Mouse (Mus musculus) forebrain, embryonic 14.5 days (tissue): ENCODE results near the gene Prickle1. TPM values are rescaled to one million over a fixed set of nuclear protein-coding genes. Genes with fewer than 3 reads are reported as not detected.

ENCODE experiments used
- ATAC-seq: fragments of 200-750 bp; cut with Nextera tagmentation; 2 replicates; pipeline ENCODE4 v1.8.0; 2017; ENCODE audit warnings: mild to moderate bottlenecking, moderate library complexity
- DNase-seq: peaks from one replicate; pipeline ENCODE4 v3.0.0-alpha.2; 2015; ENCODE audit warnings: low spot score
- H3K27ac ChIP-seq: fragments of 300-500 bp; sonication (generic); 2 replicates; pipeline ENCODE4 v1.5.1; 2014; ENCODE audit warnings: low read depth, mild to moderate bottlenecking, control low read depth, low read length, moderate library complexity
- H3K27me3 ChIP-seq: fragments of 300-500 bp; sonication (generic); replicated peaks from 2 replicates; pipeline ENCODE4 v1.6.1; 2014; ENCODE audit warnings: low read length, control low read depth, mixed read lengths; ENCODE audit not compliant: control insufficient read depth, insufficient read depth
- H3K36me3 ChIP-seq: fragments of 300-500 bp; sonication (generic); 2 replicates; pipeline ENCODE4 v1.6.1; 2014; ENCODE audit warnings: low read length, control low read depth; ENCODE audit not compliant: control insufficient read depth, insufficient read depth
- H3K4me1 ChIP-seq: fragments of 300-500 bp; sonication (generic); 2 replicates; pipeline ENCODE4 v1.6.1; 2014; ENCODE audit warnings: antibody characterized with exemption, low read length, control low read depth; ENCODE audit not compliant: control insufficient read depth, insufficient read depth
- H3K4me2 ChIP-seq: fragments of 300-500 bp; sonication (generic); 2 replicates; pipeline ENCODE4 v1.6.1; 2014; ENCODE audit warnings: mild to moderate bottlenecking, control low read depth, low read length
- H3K4me3 ChIP-seq: fragments of 300-500 bp; sonication (generic); 2 replicates; pipeline ENCODE4 v1.5.1; 2014; ENCODE audit warnings: low read depth, low read length, control low read depth
- H3K9ac ChIP-seq: fragments of 300-500 bp; sonication (generic); 2 replicates; pipeline ENCODE4 v1.6.1; 2014; ENCODE audit warnings: mild to moderate bottlenecking, low read length, control low read depth, moderate library complexity
- H3K9me3 ChIP-seq: fragments of 300-500 bp; sonication (generic); replicated peaks from 2 replicates; pipeline ENCODE4 v1.6.1; 2016; ENCODE audit warnings: low read length, control low read depth, mixed read lengths; ENCODE audit not compliant: control insufficient read depth
- WGBS: fragments of 180-500 bp; shearing (Covaris S2); extraction: QIAGEN DNeasy Blood & Tissue Kit; methylation state at CpG from one replicate; pipeline ENCODE4 v1.1.7; 2014; 5-methylcytosine and 5-hydroxymethylcytosine counted together
- polyA plus RNA-seq: library from polyadenylated mRNA; unstranded; fragments of >200 nt; fragmentation: Nextera tagmentation; extraction: Ambion mirVana; gene quantifications from 2 replicates; pipeline ENCODE4 v1.2.1, GENCODE M21; 2014

The Prickle1 gene
- polyA plus RNA-seq, 1 experiment from 2014 or later: 11.0 TPM

DNA sequence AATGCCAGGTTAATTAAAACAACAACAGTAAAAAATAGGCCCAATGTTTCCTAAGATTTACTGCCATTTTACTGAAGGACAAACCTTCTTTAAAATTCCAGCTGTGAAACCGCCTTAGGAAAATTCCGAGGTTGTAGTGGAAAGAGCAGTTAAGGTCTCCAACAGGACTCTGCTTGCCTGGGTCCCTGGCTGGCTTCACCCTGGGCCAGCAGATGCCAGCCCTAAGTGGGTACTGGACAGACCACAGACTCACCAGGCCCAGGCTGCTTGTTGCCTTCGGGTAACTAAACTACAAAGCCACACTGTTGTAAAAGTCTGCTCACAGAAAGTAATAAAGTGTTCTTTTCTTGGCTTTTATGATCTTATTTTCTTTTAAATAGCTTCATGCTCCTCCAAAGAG is 26.8 kb downstream of the Prickle1 start:
- Histone ChIP-seq H3K4me3 (no peak overlapping the region), H3K9ac (no peak overlapping the region)
- WGBS: 70% methylated on average over 3 of the region's 3 CpGs

DNA sequence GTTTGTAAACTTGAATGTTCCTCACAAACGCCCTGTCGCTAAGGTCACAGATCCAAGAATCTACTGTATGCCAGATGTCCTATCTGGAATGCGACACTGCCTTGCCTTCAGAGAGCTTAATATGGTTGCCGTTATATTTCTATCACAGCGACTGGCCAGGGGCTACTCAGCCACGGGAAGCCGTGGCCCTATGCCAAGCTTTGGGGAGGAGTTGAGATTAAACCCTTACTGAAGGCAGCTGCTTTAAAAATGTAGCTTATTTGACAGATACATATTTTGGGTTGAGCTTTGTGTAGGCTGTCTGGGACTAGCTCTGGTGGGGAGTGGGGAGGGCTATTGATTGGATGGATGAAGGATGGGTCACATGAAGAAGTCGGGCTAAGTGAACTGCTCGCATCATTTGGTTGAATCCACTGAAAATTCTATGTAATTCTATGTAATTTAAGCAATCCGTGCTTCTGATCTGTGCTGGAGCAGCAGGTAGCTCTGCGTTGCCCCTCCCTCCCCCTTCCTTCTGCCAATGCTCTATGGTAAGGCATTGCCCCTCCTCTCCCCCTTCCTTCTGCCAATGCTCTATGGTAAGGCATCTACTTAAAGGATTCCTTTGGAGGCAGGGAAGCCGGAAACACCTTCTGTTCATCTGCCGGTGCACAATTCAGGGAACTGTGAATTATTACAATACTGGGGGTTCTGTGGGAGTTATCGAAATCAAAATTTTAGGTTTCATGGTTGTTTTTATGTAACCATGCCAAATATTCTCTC is 28.0 kb downstream of the Prickle1 start:
- no peak overlapping the region for H3K4me2 ChIP-seq
- peak; percentile 84; the same call in 1 of the 2 replicates for ATAC-seq
- no peak overlapping the region for H3K9ac ChIP-seq
- no peak overlapping the region for H3K27ac ChIP-seq
- no peak overlapping the region for H3K4me3 ChIP-seq
- WGBS: 67% methylated on average over 14 of the region's 14 CpGs
- H3K9me3 ChIP-seq: no peaks in the 10 kb centered on the region
- H3K4me1 ChIP-seq: peaks cover 6% of the 10 kb centered on the region; the same call in 1 of the 2 replicates
- no peaks in the 10 kb centered on the region for H3K36me3 ChIP-seq
- no peaks in the 10 kb centered on the region for H3K27me3 ChIP-seq
- DNase-seq: peak; percentile 69

More for the DNA sequence above, 26.8 kb downstream of the Prickle1 start:
- no peaks in the 10 kb centered on the region for H3K36me3 ChIP-seq
- peaks cover 6% of the 10 kb centered on the region; the same call in 1 of the 2 replicates for H3K4me1 ChIP-seq
- no peaks in the 10 kb centered on the region for H3K9me3 ChIP-seq
- DNase-seq: no peak
- no peaks in the 10 kb centered on the region for H3K27me3 ChIP-seq
- no peak for ATAC-seq
- H3K4me2 ChIP-seq: no peak overlapping the region
- H3K27ac ChIP-seq: no peak overlapping the region

DNA sequence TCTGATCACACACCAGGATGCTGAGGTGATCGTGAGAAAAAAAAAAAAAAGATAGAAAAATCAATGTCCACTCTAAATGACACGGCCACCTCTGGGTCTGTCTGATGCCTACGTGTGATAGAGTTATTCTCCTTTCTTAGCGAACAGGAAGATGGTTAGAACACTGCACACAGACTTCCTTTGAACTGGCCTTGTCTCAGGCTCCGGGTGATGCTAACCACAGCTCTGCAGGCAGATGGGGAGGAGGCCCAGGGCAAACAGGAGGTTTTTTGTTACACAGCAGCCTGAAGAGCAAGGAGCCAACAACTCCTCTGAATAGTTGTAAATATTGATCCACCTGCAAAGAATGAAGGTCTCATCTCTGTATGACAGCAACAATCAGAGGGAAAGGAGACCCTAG is 32.2 kb downstream of the Prickle1 start:
- no peak for DNase-seq
- no peak for ATAC-seq
- WGBS: 76% methylated on average over 5 of the region's 5 CpGs

DNA sequence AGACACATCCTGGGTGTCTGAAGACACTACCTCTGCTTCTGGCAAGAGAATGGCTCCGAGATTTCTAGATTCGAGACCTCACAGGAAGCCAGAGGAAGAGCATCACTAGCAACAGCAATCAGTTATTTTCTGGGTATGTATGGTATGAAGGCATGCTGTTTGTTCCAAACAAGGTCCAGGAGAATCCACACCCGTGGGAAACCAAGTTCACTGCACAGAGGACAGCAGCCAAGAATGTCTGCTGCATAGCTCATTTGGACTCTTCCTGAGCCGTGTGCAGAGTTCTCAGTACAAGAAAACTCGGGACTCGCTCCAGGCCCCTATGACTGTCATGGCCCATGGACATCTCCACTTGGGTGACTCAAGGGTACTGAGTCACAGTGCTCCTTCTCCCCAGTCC is 34.2 kb downstream of the Prickle1 start:
- Histone ChIP-seq H3K4me2 (no peak overlapping the region), H3K36me3 (no peaks in the 10 kb centered on the region), H3K4me1 (no peaks in the 10 kb centered on the region), H3K4me3 (no peak overlapping the region), H3K27me3 (no peaks in the 10 kb centered on the region), H3K9ac (no peak overlapping the region), H3K9me3 (no peaks in the 10 kb centered on the region), H3K27ac (no peak overlapping the region)
- no peak for ATAC-seq
- no peak for DNase-seq
- 86% methylated on average over 6 of the region's 6 CpGs for WGBS

More for the DNA sequence above, 32.2 kb downstream of the Prickle1 start:
- Histone ChIP-seq H3K4me1 (peaks cover 6% of the 10 kb centered on the region; the same call in 1 of the 2 replicates), H3K9ac (no peak overlapping the region), H3K4me3 (no peak overlapping the region), H3K36me3 (no peaks in the 10 kb centered on the region), H3K4me2 (no peak overlapping the region), H3K27ac (no peak overlapping the region), H3K9me3 (no peaks in the 10 kb centered on the region), H3K27me3 (no peaks in the 10 kb centered on the region)

DNA sequence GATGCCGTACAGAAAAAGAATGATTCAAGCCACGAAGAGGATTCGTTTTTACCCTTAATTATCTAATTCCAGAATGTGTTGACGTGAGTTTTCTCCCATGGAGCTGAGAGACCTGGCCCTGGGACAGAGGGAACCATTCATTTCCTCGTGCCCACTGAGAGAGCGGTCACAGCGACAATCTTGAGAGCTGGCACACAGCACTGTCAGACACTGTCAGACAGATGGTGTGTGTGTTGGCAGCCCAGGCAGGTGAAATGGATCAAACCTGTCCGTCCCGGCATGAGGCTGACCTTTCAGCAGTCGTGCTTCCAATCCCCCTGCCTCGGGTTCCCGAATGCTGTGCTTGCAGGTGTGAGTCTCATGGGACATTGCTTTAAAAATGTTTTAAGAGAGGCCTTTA is 37.3 kb downstream of the Prickle1 start:
- Histone ChIP-seq H3K36me3 (no peaks in the 10 kb centered on the region), H3K9me3 (no peaks in the 10 kb centered on the region), H3K9ac (no peak overlapping the region), H3K27ac (no peak overlapping the region), H3K4me2 (no peak overlapping the region), H3K4me1 (no peaks in the 10 kb centered on the region), H3K4me3 (no peak overlapping the region), H3K27me3 (no peaks in the 10 kb centered on the region)
- 56% methylated on average over 12 of the region's 12 CpGs for WGBS
- peak; percentile 63; the same call in 1 of the 2 replicates for ATAC-seq
- peak; percentile 48 for DNase-seq

DNA sequence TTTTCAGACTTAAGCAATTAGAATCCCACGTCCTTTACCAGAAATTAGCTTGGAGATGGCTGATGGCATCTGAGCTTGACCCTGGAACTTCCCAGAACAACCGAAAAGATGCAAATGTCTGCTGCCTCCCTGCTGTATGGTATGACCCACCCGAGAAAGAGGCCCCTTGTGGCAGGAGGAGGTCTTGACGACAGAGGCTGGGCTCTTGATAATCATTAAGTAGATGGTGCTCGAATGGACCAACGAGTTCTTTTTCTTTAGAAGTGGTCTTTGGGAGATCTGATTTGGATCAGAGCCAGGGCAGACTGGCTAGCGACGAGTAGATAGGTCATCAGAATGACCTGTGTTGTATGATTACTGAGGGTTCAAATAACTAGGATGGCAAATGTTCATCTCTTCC is 40.0 kb downstream of the Prickle1 start:
- Histone ChIP-seq H3K27me3 (no peaks in the 10 kb centered on the region), H3K27ac (no peak overlapping the region), H3K9ac (no peak overlapping the region), H3K4me2 (no peak overlapping the region), H3K4me3 (no peak overlapping the region), H3K4me1 (no peaks in the 10 kb centered on the region), H3K36me3 (no peaks in the 10 kb centered on the region), H3K9me3 (no peaks in the 10 kb centered on the region)
- ATAC-seq (no peak), DNase-seq (no peak)
- WGBS: 49% methylated on average over 8 of the region's 8 CpGs

DNA sequence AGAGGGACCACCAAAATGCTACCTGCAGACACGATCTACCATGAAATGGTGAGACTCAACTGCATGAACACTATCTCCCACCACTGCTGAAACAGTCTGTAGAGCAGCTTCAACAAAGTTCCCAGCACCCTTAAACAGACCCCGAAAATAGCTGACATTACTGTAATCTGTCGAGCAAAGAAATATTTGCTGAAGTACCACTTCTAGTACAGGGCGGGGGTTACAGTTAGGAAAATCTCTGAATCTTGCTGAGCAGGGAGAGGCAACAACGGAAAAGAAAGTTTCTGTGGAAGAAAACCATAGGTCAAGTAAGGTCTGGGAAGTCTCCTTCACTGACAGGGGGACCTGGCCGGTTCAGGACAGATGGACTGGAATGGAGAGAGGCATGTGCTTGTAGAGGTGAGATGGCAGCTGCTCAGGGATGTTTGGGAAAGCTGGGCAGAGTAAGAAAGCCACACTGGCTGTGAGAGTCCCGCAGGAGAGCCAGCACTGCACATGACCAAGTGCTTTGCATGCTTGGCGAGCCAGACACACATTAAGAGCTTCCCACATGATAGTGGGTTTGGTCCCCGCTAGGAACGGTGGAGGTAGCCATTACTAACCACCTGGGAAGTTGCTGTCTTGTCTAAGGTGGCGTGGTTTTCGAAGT is 41.4 kb downstream of the Prickle1 start:
- ATAC-seq (no peak), DNase-seq (no peak)
- H3K9ac ChIP-seq: no peak overlapping the region
- H3K4me1 ChIP-seq: no peaks in the 10 kb centered on the region
- no peak overlapping the region for H3K4me2 ChIP-seq
- H3K4me3 ChIP-seq: no peak overlapping the region
- no peaks in the 10 kb centered on the region for H3K9me3 ChIP-seq
- WGBS: 87% methylated on average over 12 of the region's 12 CpGs
- no peaks in the 10 kb centered on the region for H3K27me3 ChIP-seq
- no peak overlapping the region for H3K27ac ChIP-seq
- no peaks in the 10 kb centered on the region for H3K36me3 ChIP-seq

DNA sequence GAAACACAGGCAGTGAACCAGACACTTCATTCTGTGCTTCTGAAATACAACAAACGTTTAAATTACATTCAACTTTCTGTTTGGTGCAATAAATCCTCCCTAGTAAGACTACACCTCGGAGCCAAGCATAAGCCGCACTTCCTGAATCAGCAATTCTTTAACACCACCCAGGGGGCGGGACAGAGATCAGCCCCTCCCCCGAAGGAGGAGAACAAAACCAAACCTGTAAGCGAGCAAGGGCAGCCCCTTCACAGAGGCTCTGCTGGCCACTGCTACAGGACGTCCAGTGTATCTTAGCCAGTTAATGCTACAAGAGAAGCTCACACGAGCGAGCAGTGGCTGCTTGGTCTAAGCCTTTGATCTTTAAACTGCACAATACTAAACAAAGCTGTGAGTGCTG is 43.5 kb downstream of the Prickle1 start:
- Histone ChIP-seq H3K27me3 (no peaks in the 10 kb centered on the region), H3K4me1 (no peaks in the 10 kb centered on the region), H3K36me3 (no peaks in the 10 kb centered on the region), H3K4me3 (no peak overlapping the region), H3K4me2 (peak overlapping the region; percentile 20), H3K9ac (no peak overlapping the region), H3K9me3 (no peaks in the 10 kb centered on the region), H3K27ac (no peak overlapping the region)
- 3% methylated on average over 9 of the region's 9 CpGs for WGBS
- DNase-seq (peak; percentile 73), ATAC-seq (peak; percentile 80)

DNA sequence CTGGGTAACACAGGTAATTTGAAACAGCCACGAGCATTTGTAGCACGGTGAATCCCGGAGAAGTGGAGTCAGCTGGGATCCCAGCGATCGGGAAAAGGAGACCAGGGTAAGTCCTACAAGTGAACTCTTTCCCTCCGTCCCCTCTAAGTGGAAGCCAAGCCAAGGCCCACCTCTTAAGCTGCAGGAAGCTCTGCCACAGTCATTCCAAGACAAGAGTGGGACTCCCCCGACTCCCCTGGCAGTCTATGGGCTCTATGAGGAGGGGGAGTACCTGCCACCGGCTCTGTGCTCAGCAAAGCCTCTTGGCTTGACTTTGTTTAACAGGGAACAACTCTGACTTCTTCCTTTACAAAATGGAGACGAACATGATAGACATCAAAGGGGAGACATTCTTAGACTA is 47.4 kb downstream of the Prickle1 start:
- Histone ChIP-seq H3K27ac (no peak overlapping the region), H3K4me2 (no peak overlapping the region), H3K4me1 (no peaks in the 10 kb centered on the region), H3K36me3 (no peaks in the 10 kb centered on the region), H3K27me3 (no peaks in the 10 kb centered on the region), H3K9ac (no peak overlapping the region), H3K4me3 (no peak overlapping the region), H3K9me3 (no peaks in the 10 kb centered on the region)
- DNase-seq (no peak), ATAC-seq (no peak)
- WGBS: 81% methylated on average over 9 of the region's 9 CpGs
